Mouse (Mus musculus) lung, postnatal 0 days (tissue): ENCODE measurements at regions not wholly inside any gene's neighbourhood (a gene's known extent, or its start where the extent isn't known, plus 50 kb on each side); places are given as distances from the start of the nearest gene placed in this dataset.

Source experiments
- CTCF ChIP-seq: IDR thresholded peaks from 2 replicates; pipeline ENCODE4 v1.5.1; 2016; ENCODE audit warnings: antibody characterized with exemption, mild to moderate bottlenecking
- EP300 ChIP-seq: IDR thresholded peaks from 2 replicates; pipeline ENCODE4 v1.6.1; 2016; ENCODE audit warnings: antibody characterized with exemption, mild to moderate bottlenecking, control low read depth

DNA sequence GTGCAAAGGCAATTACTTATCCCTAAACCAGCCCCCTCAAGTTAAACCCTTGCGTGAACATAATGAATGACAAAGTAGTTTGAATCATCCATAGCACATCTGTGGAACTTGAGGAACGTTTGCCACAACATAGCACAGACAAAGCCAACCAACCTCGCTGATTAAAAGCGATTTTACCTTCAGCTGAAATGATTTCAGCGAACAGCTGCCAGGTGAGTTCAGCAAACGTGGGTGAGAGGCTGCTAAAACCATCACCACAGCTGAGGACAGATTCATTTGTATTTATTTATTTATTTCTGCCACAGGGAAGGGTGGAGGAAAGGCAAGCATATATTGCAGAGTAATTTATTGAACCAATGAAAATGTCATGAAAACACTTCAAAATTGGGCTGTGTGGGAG lies 704.4 kb downstream of the Kcna4 start:
- no peak for TF ChIP-seq CTCF
- no peak for TF ChIP-seq EP300
